Mouse (Mus musculus) right cerebral cortex, adult 2 months (tissue): Measurements from ENCODE around the gene Rnf123.

ENCODE experiments used
- DNase-seq, 2 experiments: peaks; one replicate each; pipeline ENCODE4 v3.0.0; 2021 to 2022; ENCODE audit warnings: low spot score in 2 of 2

The Rnf123 gene

GRCm38 (mm10) chr9:108062142-108062541, 21.0 kb downstream of the Rnf123 start:
- DNase-seq = no peak

- no peak for DNase-seq
Measured at GRCm38 (mm10) chr9:108058291-108058690, 24.9 kb downstream of the Rnf123 start.

- no peak for DNase-seq
Measured at GRCm38 (mm10) chr9:108057262-108057562, 25.9 kb downstream of the Rnf123 start.

- no peak for DNase-seq
Measured at GRCm38 (mm10) chr9:108056361-108057261, 26.5 kb downstream of the Rnf123 start.

GRCm38 (mm10) chr9:108055661-108056237, 27.4 kb downstream of the Rnf123 start:
- DNase-seq = no peak

GRCm38 (mm10) chr9:108055061-108055460, 28.1 kb downstream of the Rnf123 start:
- no peak for DNase-seq

GRCm38 (mm10) chr9:108054331-108055040, 28.7 kb downstream of the Rnf123 start:
- no peak for DNase-seq

- DNase-seq = no peak
Measured at GRCm38 (mm10) chr9:108053665-108054225, 29.4 kb downstream of the Rnf123 start.

- DNase-seq = peak; percentile 98 to 99
Measured at GRCm38 (mm10) chr9:108052885-108053664, 30.1 kb downstream of the Rnf123 start, which contains the start of gene Amigo3. Gene Amigo3, plus strand, starts transcription at chr9:108053159.

- DNase-seq = no peak
Measured at GRCm38 (mm10) chr9:108052411-108052810, 30.7 kb downstream of the Rnf123 start.

- DNase-seq = no peak
Measured at GRCm38 (mm10) chr9:108051931-108052220, 31.3 kb downstream of the Rnf123 start.

GRCm38 (mm10) chr9:108051184-108051930, 31.8 kb downstream of the Rnf123 start:
- no peak for DNase-seq

- DNase-seq = no peak
Measured at GRCm38 (mm10) chr9:108049561-108050251, 33.4 kb downstream of the Rnf123 start.

GRCm38 (mm10) chr9:108049016-108049455, 34.1 kb downstream of the Rnf123 start, which contains the start of gene Gmppb:
Gene Gmppb, plus strand, starts transcription at chr9:108049242.
- peak; percentile 96 for DNase-seq

- DNase-seq = no peak
Measured at GRCm38 (mm10) chr9:108048566-108048955, 34.6 kb downstream of the Rnf123 start.

GRCm38 (mm10) chr9:108047601-108048565, 35.3 kb downstream of the Rnf123 start:
- no peak for DNase-seq

GRCm38 (mm10) chr9:108046582-108046981, 36.6 kb downstream of the Rnf123 start:
- no peak for DNase-seq

GRCm38 (mm10) chr9:108044751-108045492, 38.2 kb downstream of the Rnf123 start:
- no peak for DNase-seq
